21 mouse cellular contexts compared by ENCODE assay signal in genomic region chr19:29155552-29155951, GRCm38 (mm10). TPM values are rescaled to one million over a fixed set of nuclear protein-coding genes. Genes with fewer than 3 reads are reported as not detected.
DNase-seq lines count a peak whose midpoint lies in the region; TF ChIP-seq lines count a peak whose summit lies in the region.
"Had no signal": no experiment of that assay in that cellular context is flagged by ENCODE, and none has a peak within 500 bp of the region (broad histone marks: within the 10 kb centered on the region; RNA-seq: fewer than 3 reads in every experiment).

No protein-coding gene starts in this region.

- TF ChIP-seq CTCF in lung, adult 2 months (IDR thresholded peaks at IDR 0.05; ENCODE audit: insufficient read depth, low read length), result no peak

- 71% methylated on average over 3 of the region's 3 CpGs for WGBS in lung, adult 2 months

- peaks cover 7% of the 10 kb centered on the region; the same call in 1 of the 2 replicates for H3K4me1 ChIP-seq in lung, adult 2 months (ENCODE audit: control insufficient read depth, insufficient read depth, low read length)
- H3K4me1 ChIP-seq: forebrain, embryonic 10.5 days; forebrain, embryonic 13.5 days; hindbrain, embryonic 12.5 days; hindbrain, embryonic 15.5 days; intestine, embryonic 15.5 days had no signal

- TF ChIP-seq POLR2A in lung, adult 2 months (IDR thresholded peaks at IDR 0.05; ENCODE audit: borderline replicate concordance, extremely low read depth, low read depth, low read length), result no peak

- no peak overlapping the region for H3K4me3 ChIP-seq in lung, adult 2 months (replicated peaks; ENCODE audit: extremely low read depth, low read depth, low read length)
- H3K4me3 ChIP-seq: forebrain, embryonic 10.5 days; forebrain, embryonic 13.5 days; heart, adult 2 months; heart, embryonic 10.5 days; hindbrain, embryonic 12.5 days; hindbrain, embryonic 15.5 days; intestine, embryonic 15.5 days had no signal

- peak; percentile 46 to 53 for DNase-seq in lung, adult 18-20 months
- no peak for DNase-seq in lung, postnatal 14 days
- peak; percentile 28 for DNase-seq in lung, adult 2 months
- DNase-seq in lung, postnatal 10 days, result peak; percentile 19
- DNase-seq in retina, embryonic 14.5 days (ENCODE audit: low spot score), result no peak
- DNase-seq in Muller cell, postnatal 12 days (ENCODE audit: inconsistent ontology term), result no peak
- DNase-seq in embryo, embryonic 11 days, result no peak
- DNase-seq: adrenal gland, adult 2 months; adrenal gland, postnatal 14 days; cerebellum, adult 11-12 months; cerebellum, adult 8-10 months; cerebellum, postnatal 10 days; cerebellum, postnatal 36 days; gastrocnemius, postnatal 25 days; heart, adult 2 months had no signal

RNA-seq across cellular contexts. Expression of gene Rcl1, which starts 54.4 kb away (rescaled TPM):
- polyA plus RNA-seq in lung, adult 2 months (2012; rRNA removed), result 12.3 and 14.1 TPM in 2 replicates

Comparison
In these comparisons a context has a peak if more than half of its experiments do, and no peak if none do; other contexts are left out.
1. DNase-seq: peak in lung, adult 18-20 months (2 of 2), lung, adult 2 months (single experiment) and lung, postnatal 10 days (single experiment); none in lung, postnatal 14 days (single experiment), retina, embryonic 14.5 days (single experiment), Muller cell, postnatal 12 days (single experiment) and embryo, embryonic 11 days (single experiment).